Mouse (Mus musculus) heart, embryonic 16.5 days (tissue): ENCODE data around the gene Myo1b. TPM values are rescaled to one million over a fixed set of nuclear protein-coding genes. Genes with fewer than 3 reads are reported as not detected.
"Not testable (repeated sequence)": the region's sequence is repeated elsewhere in the genome, so short reads cannot be mapped to it uniquely, and the experiment has no call there.

Source experiments
- ATAC-seq: fragments of 200-750 bp; cut with Nextera tagmentation; replicated peaks from 2 replicates; pipeline ENCODE4 v1.8.0; 2017; ENCODE audit warnings: moderate number of reproducible peaks; ENCODE audit not compliant: insufficient read depth, low FRiP score; ENCODE audit errors: extremely low read depth
- H3K27ac ChIP-seq: fragments of 300-500 bp; sonication (generic); 2 replicates; pipeline ENCODE4 v1.5.1; 2014; ENCODE audit warnings: mild to moderate bottlenecking, low read length, control low read depth, moderate library complexity
- H3K27me3 ChIP-seq: fragments of 300-500 bp; sonication (generic); 2 replicates; pipeline ENCODE4 v1.6.1; 2014; ENCODE audit warnings: low read length, mixed read lengths; ENCODE audit not compliant: control insufficient read depth, insufficient read depth
- H3K36me3 ChIP-seq: fragments of 300-500 bp; sonication (generic); 2 replicates; pipeline ENCODE4 v1.6.1; 2014; ENCODE audit not compliant: control insufficient read depth, insufficient read depth
- H3K4me1 ChIP-seq: fragments of 300-500 bp; sonication (generic); 2 replicates; pipeline ENCODE4 v1.6.1; 2014; ENCODE audit warnings: low read length, mixed read lengths; ENCODE audit not compliant: control insufficient read depth, insufficient read depth
- H3K4me2 ChIP-seq: fragments of 300-500 bp; sonication (generic); 2 replicates; pipeline ENCODE4 v1.6.1; 2014; ENCODE audit warnings: low read depth, mild to moderate bottlenecking, control low read depth, low read length
- H3K4me3 ChIP-seq: fragments of 300-500 bp; sonication (generic); 2 replicates; pipeline ENCODE4 v1.5.1; 2014; ENCODE audit warnings: mild to moderate bottlenecking, control low read depth, low read length
- H3K9ac ChIP-seq: fragments of 300-500 bp; sonication (generic); 2 replicates; pipeline ENCODE4 v1.6.1; 2014; ENCODE audit warnings: low read length, control low read depth
- H3K9me3 ChIP-seq: fragments of 300-500 bp; sonication (generic); replicated peaks from 2 replicates; pipeline ENCODE4 v1.6.1; 2016; ENCODE audit warnings: low read length; ENCODE audit not compliant: control insufficient read depth
- WGBS: fragments of 180-500 bp; shearing (Covaris S2); extraction: QIAGEN DNeasy Blood & Tissue Kit; methylation state at CpG from one replicate; pipeline ENCODE4 v1.1.7; 2014; 5-methylcytosine and 5-hydroxymethylcytosine counted together
- polyA plus RNA-seq: library from polyadenylated mRNA; unstranded; fragments of >200 nt; fragmentation: Nextera tagmentation; extraction: Ambion mirVana; gene quantifications from 2 replicates; pipeline ENCODE4 v1.2.1, GENCODE M21; 2015

The Myo1b gene
- polyA plus RNA-seq, 1 experiment from 2014 or later = 26.6 TPM

- H3K4me3 ChIP-seq, H3K27me3 ChIP-seq, H3K27ac ChIP-seq, H3K9me3 ChIP-seq, H3K9ac ChIP-seq, ATAC-seq, H3K36me3 ChIP-seq, H3K4me2 ChIP-seq: not testable (repeated sequence)
- H3K4me1 ChIP-seq = peaks cover 14% of the 10 kb centered on the region
- 61% methylated on average over 2 of the region's 2 CpGs for WGBS
Observed at GRCm38 (mm10) chr1:51871234-51871633, 44.6 kb downstream of the Myo1b start.

GRCm38 (mm10) chr1:51862828-51863421, 52.9 kb downstream of the Myo1b start:
- Histone ChIP-seq H3K4me1 (peaks cover 4% of the 10 kb centered on the region; the same call in 1 of the 2 replicates), H3K4me2 (no peak overlapping the region), H3K9me3 (no peaks in the 10 kb centered on the region), H3K27ac (no peak overlapping the region), H3K36me3 (no peaks in the 10 kb centered on the region), H3K4me3 (no peak overlapping the region), H3K9ac (no peak overlapping the region), H3K27me3 (no peaks in the 10 kb centered on the region)
- 72% methylated on average over 8 of the region's 8 CpGs for WGBS
- ATAC-seq = no peak

GRCm38 (mm10) chr1:51860837-51861236, 55.0 kb downstream of the Myo1b start:
- peaks cover 4% of the 10 kb centered on the region; the same call in 1 of the 2 replicates for H3K4me1 ChIP-seq
- no peaks in the 10 kb centered on the region for H3K36me3 ChIP-seq
- H3K4me3 ChIP-seq = no peak overlapping the region
- H3K4me2 ChIP-seq = no peak overlapping the region
- no peaks in the 10 kb centered on the region for H3K9me3 ChIP-seq
- H3K27me3 ChIP-seq = no peaks in the 10 kb centered on the region
- no peak overlapping the region for H3K27ac ChIP-seq
- no peak overlapping the region for H3K9ac ChIP-seq
- no peak for ATAC-seq
- 90% methylated on average over 10 of the region's 10 CpGs for WGBS

- no peak for ATAC-seq
- Histone ChIP-seq H3K4me3 (no peak overlapping the region), H3K9ac (no peak overlapping the region), H3K4me2 (no peak overlapping the region), H3K36me3 (no peaks in the 10 kb centered on the region), H3K9me3 (no peaks in the 10 kb centered on the region), H3K27ac (no peak overlapping the region), H3K4me1 (peaks cover 3% of the 10 kb centered on the region; the same call in 1 of the 2 replicates), H3K27me3 (no peaks in the 10 kb centered on the region)
- 75% methylated on average over 4 of the region's 4 CpGs for WGBS
Observed at GRCm38 (mm10) chr1:51856946-51857345, 58.9 kb downstream of the Myo1b start.

- no peaks in the 10 kb centered on the region for H3K27me3 ChIP-seq
- H3K36me3 ChIP-seq = no peaks in the 10 kb centered on the region
- no peak overlapping the region for H3K4me3 ChIP-seq
- H3K4me2 ChIP-seq = no peak overlapping the region
- 71% methylated on average over 11 of the region's 11 CpGs for WGBS
- no peaks in the 10 kb centered on the region for H3K9me3 ChIP-seq
- H3K9ac ChIP-seq = no peak overlapping the region
- H3K4me1 ChIP-seq = 0 out of 2 replicates have a peak, but pooled peaks cover 2% of the 10 kb centered on the region
- H3K27ac ChIP-seq = no peak overlapping the region
- no peak for ATAC-seq
Observed at GRCm38 (mm10) chr1:51856245-51856915, 59.5 kb downstream of the Myo1b start.

- ATAC-seq = no peak
- Histone ChIP-seq H3K4me2 (no peak overlapping the region), H3K4me3 (no peak overlapping the region), H3K4me1 (0 out of 2 replicates have a peak, but pooled peaks cover 2% of the 10 kb centered on the region), H3K9me3 (no peaks in the 10 kb centered on the region), H3K27me3 (no peaks in the 10 kb centered on the region), H3K27ac (no peak overlapping the region), H3K36me3 (no peaks in the 10 kb centered on the region), H3K9ac (no peak overlapping the region)
- WGBS = 71% methylated on average over 10 of the region's 10 CpGs
Observed at GRCm38 (mm10) chr1:51855541-51856244, 60.2 kb downstream of the Myo1b start.

GRCm38 (mm10) chr1:51852314-51852713, 63.6 kb downstream of the Myo1b start:
- ATAC-seq = no peak

GRCm38 (mm10) chr1:51849570-51850211, 66.2 kb downstream of the Myo1b start:
- peak overlapping the region; percentile 3; the same call in 1 of the 2 replicates for H3K27ac ChIP-seq
- no peaks in the 10 kb centered on the region for H3K27me3 ChIP-seq
- 44% methylated on average over 8 of the region's 8 CpGs for WGBS
- H3K4me2 ChIP-seq = no peak overlapping the region
- ATAC-seq = no peak
- peaks cover 2% of the 10 kb centered on the region; the same call in 1 of the 2 replicates for H3K4me1 ChIP-seq
- H3K4me3 ChIP-seq = no peak overlapping the region
- H3K36me3 ChIP-seq = no peaks in the 10 kb centered on the region
- no peak overlapping the region for H3K9ac ChIP-seq
- no peaks in the 10 kb centered on the region for H3K9me3 ChIP-seq

More at GRCm38 (mm10) chr1:51852314-51852713, 63.6 kb downstream of the Myo1b start:
- Histone ChIP-seq H3K4me2 (no peak overlapping the region), H3K9me3 (no peaks in the 10 kb centered on the region), H3K9ac (no peak overlapping the region), H3K4me3 (no peak overlapping the region), H3K36me3 (no peaks in the 10 kb centered on the region), H3K4me1 (peaks cover 2% of the 10 kb centered on the region; the same call in 1 of the 2 replicates), H3K27me3 (no peaks in the 10 kb centered on the region), H3K27ac (no peak overlapping the region)
- WGBS = 62% methylated on average over 5 of the region's 5 CpGs
